In the genomic region with DNA sequence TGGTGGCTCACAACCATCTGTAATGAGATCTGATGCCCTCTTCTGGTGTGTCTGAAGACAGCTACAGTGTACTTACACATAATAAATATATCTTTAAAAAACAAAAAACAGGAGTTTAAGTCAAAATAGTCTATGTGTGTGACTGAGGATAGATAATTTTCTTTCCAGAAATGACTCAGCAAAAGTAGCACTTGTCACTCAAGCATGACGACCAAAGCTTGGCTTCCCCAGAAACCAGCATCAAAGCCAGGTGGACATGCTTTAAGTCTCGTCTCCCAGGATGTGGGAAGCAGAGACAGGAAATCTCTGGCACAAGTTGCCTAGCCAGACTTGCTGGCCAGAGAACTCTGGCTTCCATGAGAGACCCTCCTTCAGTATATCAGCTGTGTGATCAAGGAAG, we compare ENCODE assay signal across 14 mouse cellular contexts. TPM values are rescaled to one million over a fixed set of nuclear protein-coding genes. Genes with fewer than 3 reads are reported as not detected.
"Had no signal": no experiment of that assay in that cellular context is flagged by ENCODE, and none has a peak within 500 bp of the region (broad histone marks: within the 10 kb centered on the region; RNA-seq: fewer than 3 reads in every experiment).

No protein-coding gene starts in this region.

- H3K9me3 ChIP-seq: midbrain, embryonic 12.5 days; midbrain, embryonic 15.5 days; neural tube, embryonic 12.5 days had no signal

- DNase-seq: lung, adult 18-20 months; lung, embryonic 14.5 days; lung, postnatal 10 days; lung, postnatal 4 days; right cerebral cortex, postnatal 14 days; thymus, adult 18-20 months; thymus, postnatal 14 days; thymus, postnatal 36 days had no signal

- H3K4me1 ChIP-seq: midbrain, embryonic 10.5 days; midbrain, embryonic 12.5 days; midbrain, embryonic 15.5 days; neural tube, embryonic 12.5 days had no signal

- H3K27ac ChIP-seq: liver, embryonic 14.5 days; midbrain, embryonic 10.5 days; midbrain, embryonic 12.5 days; midbrain, embryonic 15.5 days; neural tube, embryonic 12.5 days had no signal

- H3K4me3 ChIP-seq: midbrain, embryonic 10.5 days; midbrain, embryonic 12.5 days; midbrain, embryonic 15.5 days; neural tube, embryonic 12.5 days had no signal

- H3K4me2 ChIP-seq: lung, embryonic 14.5 days; midbrain, embryonic 12.5 days; midbrain, embryonic 15.5 days; neural tube, embryonic 12.5 days had no signal

- H3K36me3 ChIP-seq: midbrain, embryonic 10.5 days; midbrain, embryonic 12.5 days; midbrain, embryonic 15.5 days; neural tube, embryonic 12.5 days had no signal

- H3K27me3 ChIP-seq: midbrain, embryonic 15.5 days; neural tube, embryonic 12.5 days had no signal

- ATAC-seq: midbrain, embryonic 15.5 days had no signal

- H3K9ac ChIP-seq: liver, embryonic 14.5 days; lung, embryonic 14.5 days; midbrain, embryonic 12.5 days; midbrain, embryonic 15.5 days; neural tube, embryonic 12.5 days had no signal

RNA-seq across cellular contexts. Expression of a gene that starts 31.6 kb away (rescaled TPM):
- total RNA-seq: monocyte, adult 5-6 weeks had no signal
